Mouse (Mus musculus) forebrain, embryonic 13.5 days (tissue): Measurements from ENCODE around the gene Arl15. TPM values are rescaled to one million over a fixed set of nuclear protein-coding genes. Genes with fewer than 3 reads are reported as not detected.

ENCODE experiments used
- ATAC-seq: fragments of 200-750 bp; cut with Nextera tagmentation; 2 replicates; pipeline ENCODE4 v1.8.0; 2017
- H3K27ac ChIP-seq: fragments of 300-500 bp; sonication (generic); 2 replicates; pipeline ENCODE4 v1.5.1; 2015; ENCODE audit warnings: inconsistent platforms, mild to moderate bottlenecking, moderate library complexity
- H3K27me3 ChIP-seq: fragments of 300-500 bp; sonication (generic); 2 replicates; pipeline ENCODE4 v1.6.1; 2015; ENCODE audit warnings: mild to moderate bottlenecking, inconsistent platforms
- H3K36me3 ChIP-seq: fragments of 300-500 bp; sonication (generic); 2 replicates; pipeline ENCODE4 v1.6.1; 2015; ENCODE audit warnings: mild to moderate bottlenecking, inconsistent platforms; ENCODE audit not compliant: poor library complexity, severe bottlenecking
- H3K4me1 ChIP-seq: fragments of 300-500 bp; sonication (generic); 2 replicates; pipeline ENCODE4 v1.6.1; 2015; ENCODE audit warnings: inconsistent platforms
- H3K4me2 ChIP-seq: fragments of 300-500 bp; sonication (generic); 2 replicates; pipeline ENCODE4 v1.6.1; 2015; ENCODE audit warnings: inconsistent platforms, mild to moderate bottlenecking, moderate library complexity
- H3K4me3 ChIP-seq: fragments of 300-500 bp; sonication (generic); 2 replicates; pipeline ENCODE4 v1.5.1; 2015; ENCODE audit warnings: mild to moderate bottlenecking, inconsistent platforms
- H3K9ac ChIP-seq: fragments of 300-500 bp; sonication (generic); 2 replicates; pipeline ENCODE4 v1.6.1; 2015; ENCODE audit warnings: mild to moderate bottlenecking, inconsistent platforms
- H3K9me3 ChIP-seq: fragments of 300-500 bp; sonication (generic); replicated peaks from 2 replicates; pipeline ENCODE4 v1.6.1; 2016; ENCODE audit warnings: inconsistent platforms
- WGBS: fragments of 180-500 bp; shearing (Covaris S2); methylation state at CpG from one replicate; pipeline ENCODE4 v1.1.7; 2015; 5-methylcytosine and 5-hydroxymethylcytosine counted together
- polyA plus RNA-seq: library from polyadenylated mRNA; unstranded; fragments of >200 nt; fragmentation: Nextera tagmentation; extraction: Ambion mirVana; gene quantifications from 2 replicates; pipeline ENCODE4 v1.2.1, GENCODE M21; 2015

Arl15 gene
- polyA plus RNA-seq, 1 experiment from 2014 or later: 17.8 TPM

DNA sequence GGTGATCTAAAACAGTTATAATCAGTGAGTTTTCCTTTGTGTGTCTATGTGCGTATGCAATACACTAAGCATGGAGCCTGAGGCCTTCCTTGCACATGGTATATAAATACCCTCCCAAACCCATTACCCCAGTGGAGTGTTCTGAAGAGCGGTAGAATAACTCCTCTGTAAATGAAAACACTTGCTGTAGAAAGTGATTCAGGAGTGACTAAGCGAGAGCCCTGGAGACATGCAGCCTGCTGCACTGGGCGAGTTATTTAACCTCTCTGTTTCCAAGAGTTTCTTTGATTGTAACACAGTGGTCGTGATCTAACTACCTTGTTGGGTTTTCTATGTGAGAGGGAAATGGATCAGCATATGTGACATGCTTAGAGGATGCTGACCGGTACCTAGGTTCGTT, 266.9 kb downstream of the Arl15 start:
- Histone ChIP-seq H3K4me2 (no peak overlapping the region), H3K27ac (no peak overlapping the region), H3K9ac (no peak overlapping the region), H3K27me3 (no peaks in the 10 kb centered on the region), H3K4me3 (no peak overlapping the region), H3K9me3 (no peaks in the 10 kb centered on the region), H3K36me3 (no peaks in the 10 kb centered on the region), H3K4me1 (no peaks in the 10 kb centered on the region)
- ATAC-seq: no peak
- WGBS: 92% methylated on average over 7 of the region's 7 CpGs

DNA sequence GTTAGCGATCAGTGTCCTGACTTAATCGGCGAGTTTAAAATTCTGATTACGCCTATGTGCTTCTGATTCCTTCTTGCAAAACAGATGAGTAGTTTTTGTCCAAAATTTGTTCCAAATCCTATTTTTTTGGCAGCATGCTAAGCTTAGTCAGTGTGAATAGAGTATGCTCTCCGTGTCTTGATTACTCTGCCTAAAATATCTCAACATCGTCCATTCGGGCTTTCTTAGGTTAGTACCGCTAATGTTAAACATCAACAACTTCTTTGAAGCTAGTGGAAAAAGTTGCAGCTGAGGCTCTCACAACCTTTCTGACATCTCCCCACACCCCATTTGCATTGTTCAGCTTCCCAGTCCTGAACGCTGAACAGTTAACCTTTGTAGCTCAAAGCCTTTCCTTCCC, 269.8 kb downstream of the Arl15 start:
- ATAC-seq: no peak

DNA sequence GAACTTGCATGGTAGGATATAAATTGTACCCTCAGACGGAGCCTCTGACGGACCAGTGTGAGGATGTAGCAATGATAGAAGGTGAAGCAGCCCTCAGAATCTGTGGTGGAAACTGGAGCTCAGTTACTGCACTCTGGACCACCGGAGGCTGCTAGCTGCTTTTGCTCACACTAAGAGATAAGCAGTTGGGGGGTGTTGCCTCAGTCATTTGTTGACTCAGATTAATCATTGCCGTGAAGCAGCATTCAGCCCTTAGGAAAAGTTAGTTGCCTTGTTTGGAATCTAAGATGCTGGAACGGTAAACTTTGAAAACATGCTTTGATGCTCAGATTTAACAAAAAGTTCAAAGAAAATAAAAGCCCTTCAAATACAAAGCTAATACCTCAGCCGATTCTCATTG, 270.7 kb downstream of the Arl15 start:
- WGBS: 64% methylated on average over 6 of the region's 6 CpGs
- H3K9ac ChIP-seq: no peak overlapping the region
- no peak for ATAC-seq
- H3K9me3 ChIP-seq: no peaks in the 10 kb centered on the region
- no peaks in the 10 kb centered on the region for H3K27me3 ChIP-seq
- no peaks in the 10 kb centered on the region for H3K36me3 ChIP-seq
- H3K4me3 ChIP-seq: no peak overlapping the region
- no peaks in the 10 kb centered on the region for H3K4me1 ChIP-seq
- H3K4me2 ChIP-seq: no peak overlapping the region
- no peak overlapping the region for H3K27ac ChIP-seq

More for the DNA sequence above, 269.8 kb downstream of the Arl15 start:
- no peaks in the 10 kb centered on the region for H3K36me3 ChIP-seq
- WGBS: 91% methylated on average over 9 of the region's 9 CpGs
- H3K27ac ChIP-seq: no peak overlapping the region
- no peak overlapping the region for H3K4me3 ChIP-seq
- no peaks in the 10 kb centered on the region for H3K27me3 ChIP-seq
- no peak overlapping the region for H3K9ac ChIP-seq
- H3K9me3 ChIP-seq: no peaks in the 10 kb centered on the region
- H3K4me2 ChIP-seq: no peak overlapping the region
- no peaks in the 10 kb centered on the region for H3K4me1 ChIP-seq

DNA sequence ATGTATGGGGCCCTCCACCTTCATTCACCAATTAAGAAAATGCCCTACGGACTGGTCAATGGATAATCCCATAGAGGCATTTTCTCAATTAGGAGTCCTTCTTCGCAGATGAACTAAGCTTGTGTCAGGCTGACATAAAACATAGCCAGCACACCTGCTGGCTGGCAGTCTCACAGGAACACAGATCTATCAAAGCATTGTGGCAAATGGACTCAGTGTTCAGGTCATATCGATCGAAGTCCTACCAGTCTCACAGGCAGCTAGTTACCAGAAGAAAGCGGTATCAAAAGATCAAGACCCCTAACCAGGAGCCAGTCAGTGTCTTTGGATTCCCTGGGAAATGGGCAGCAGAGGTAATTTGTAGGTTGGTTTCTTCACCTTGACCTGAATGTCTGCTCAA, 274.1 kb downstream of the Arl15 start:
- 70% methylated on average over 5 of the region's 5 CpGs for WGBS
- H3K4me1 ChIP-seq: no peaks in the 10 kb centered on the region
- H3K27ac ChIP-seq: no peak overlapping the region
- H3K9me3 ChIP-seq: no peaks in the 10 kb centered on the region
- no peak for ATAC-seq
- no peaks in the 10 kb centered on the region for H3K36me3 ChIP-seq
- no peaks in the 10 kb centered on the region for H3K27me3 ChIP-seq
- H3K9ac ChIP-seq: no peak overlapping the region
- H3K4me2 ChIP-seq: no peak overlapping the region
- H3K4me3 ChIP-seq: no peak overlapping the region

DNA sequence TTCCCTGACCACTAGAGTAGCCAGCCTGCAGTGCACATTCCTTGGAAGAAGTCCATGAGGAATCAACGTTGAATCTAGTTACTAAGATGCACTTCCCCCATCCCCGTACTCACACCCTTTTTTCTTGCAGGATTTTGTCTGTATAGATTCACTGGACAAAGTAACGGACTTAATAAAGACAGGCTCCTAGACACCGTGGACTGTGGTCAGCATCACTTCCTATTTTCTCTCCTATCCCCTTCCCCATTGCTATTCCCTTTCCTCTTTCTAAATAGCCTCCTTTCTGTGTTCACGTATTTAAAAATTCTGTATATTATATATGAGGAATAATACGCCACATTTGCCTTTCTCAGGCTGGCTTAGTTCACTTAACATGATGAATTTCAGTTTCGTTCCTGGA, 277.1 kb downstream of the Arl15 start:
- no peaks in the 10 kb centered on the region for H3K27me3 ChIP-seq
- no peak overlapping the region for H3K4me3 ChIP-seq
- no peak overlapping the region for H3K27ac ChIP-seq
- WGBS: 92% methylated on average over 7 of the region's 7 CpGs
- no peak overlapping the region for H3K9ac ChIP-seq
- H3K9me3 ChIP-seq: no peaks in the 10 kb centered on the region
- ATAC-seq: no peak
- H3K36me3 ChIP-seq: no peaks in the 10 kb centered on the region
- H3K4me1 ChIP-seq: peaks cover 3% of the 10 kb centered on the region; the same call in 1 of the 2 replicates
- no peak overlapping the region for H3K4me2 ChIP-seq

DNA sequence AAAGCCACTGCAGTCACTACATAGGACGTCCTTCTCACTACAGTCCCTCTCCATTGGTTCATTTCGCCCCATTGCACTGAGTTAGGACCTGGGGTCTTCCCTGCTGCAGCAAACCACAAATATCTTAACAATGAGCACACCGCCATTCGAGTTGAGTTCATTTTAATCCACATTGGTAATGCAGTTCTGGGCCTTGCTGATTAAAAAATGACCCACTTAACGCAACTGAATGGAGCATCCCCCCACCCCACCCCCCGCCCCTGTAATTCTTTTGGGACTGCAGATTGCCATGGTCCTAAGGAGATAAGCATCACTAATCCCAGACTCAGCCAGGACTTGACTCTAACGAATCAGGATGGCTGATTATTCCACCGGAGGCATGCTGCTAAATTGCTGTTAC, 280.2 kb downstream of the Arl15 start:
- no peak overlapping the region for H3K9ac ChIP-seq
- 14% methylated on average over 8 of the region's 8 CpGs for WGBS
- no peak for ATAC-seq

DNA sequence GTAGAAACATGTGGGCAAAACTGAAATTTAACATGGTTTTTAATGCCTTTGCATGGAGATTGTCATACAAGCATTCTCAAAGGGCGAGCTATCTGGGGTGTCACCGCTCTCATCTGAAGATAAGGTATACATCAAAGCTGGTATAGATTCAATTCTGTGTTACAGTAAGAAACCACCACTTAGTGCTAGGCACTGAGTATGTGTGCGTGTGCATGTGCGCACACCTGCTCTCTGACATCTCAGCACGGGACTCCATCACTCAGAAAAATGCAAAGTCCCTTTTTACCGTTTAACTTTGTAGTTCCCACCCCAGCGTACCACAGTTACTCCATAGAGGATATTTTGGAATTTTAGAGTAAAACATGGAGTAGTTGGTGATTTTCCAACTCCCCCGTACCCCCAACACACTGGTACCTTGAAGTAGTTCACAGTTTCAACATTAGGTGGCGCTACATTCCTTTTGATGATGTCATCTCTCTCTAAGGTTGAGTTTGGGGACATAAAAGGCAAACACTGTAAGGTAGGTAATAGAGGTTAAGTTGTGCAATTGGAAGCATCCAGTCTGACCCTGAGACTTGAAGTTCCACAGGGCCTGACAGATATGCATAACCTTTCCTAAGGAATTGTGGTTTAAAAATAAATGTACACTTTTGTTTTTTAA, 281.5 kb downstream of the Arl15 start:
- H3K4me2 ChIP-seq: no peak overlapping the region
- H3K27me3 ChIP-seq: no peaks in the 10 kb centered on the region
- no peak overlapping the region for H3K4me3 ChIP-seq
- no peaks in the 10 kb centered on the region for H3K9me3 ChIP-seq
- 74% methylated on average over 9 of the region's 9 CpGs for WGBS
- peaks cover 18% of the 10 kb centered on the region for H3K4me1 ChIP-seq
- H3K9ac ChIP-seq: no peak overlapping the region
- no peak overlapping the region for H3K27ac ChIP-seq
- ATAC-seq: peak; percentile 38; the same call in 1 of the 2 replicates
- no peaks in the 10 kb centered on the region for H3K36me3 ChIP-seq

More for the DNA sequence above, 280.2 kb downstream of the Arl15 start:
- H3K27me3 ChIP-seq: no peaks in the 10 kb centered on the region
- H3K27ac ChIP-seq: no peak overlapping the region
- no peak overlapping the region for H3K4me3 ChIP-seq
- no peaks in the 10 kb centered on the region for H3K9me3 ChIP-seq
- H3K4me1 ChIP-seq: peaks cover 18% of the 10 kb centered on the region
- no peak overlapping the region for H3K4me2 ChIP-seq
- H3K36me3 ChIP-seq: no peaks in the 10 kb centered on the region

DNA sequence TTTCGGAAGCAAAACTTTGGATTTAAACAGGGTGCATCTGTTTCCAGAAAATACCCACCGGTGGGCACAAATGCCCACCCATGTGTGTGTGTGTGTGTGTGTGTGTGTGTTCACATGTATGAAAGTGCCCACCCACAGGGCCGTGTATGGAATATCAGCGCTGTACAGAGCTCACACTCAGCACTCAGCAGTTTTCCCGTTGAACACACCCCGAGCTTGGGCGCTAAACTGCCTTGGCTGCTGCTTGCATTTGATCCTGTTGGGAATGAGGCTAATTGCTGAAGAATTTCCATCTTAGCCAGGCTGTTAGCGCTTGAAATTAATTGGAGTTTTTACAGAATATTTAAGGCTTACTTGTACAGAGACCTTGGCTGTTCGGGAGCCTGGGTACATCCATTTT, 282.9 kb downstream of the Arl15 start:
- Histone ChIP-seq H3K9me3 (no peaks in the 10 kb centered on the region), H3K27ac (no peak overlapping the region), H3K27me3 (no peaks in the 10 kb centered on the region), H3K4me1 (peaks cover 18% of the 10 kb centered on the region), H3K4me3 (no peak overlapping the region), H3K4me2 (peak overlapping the region; percentile 19; the same call in 1 of the 2 replicates), H3K36me3 (no peaks in the 10 kb centered on the region), H3K9ac (no peak overlapping the region)
- ATAC-seq: peak; percentile 80
- 52% methylated on average over 9 of the region's 9 CpGs for WGBS

DNA sequence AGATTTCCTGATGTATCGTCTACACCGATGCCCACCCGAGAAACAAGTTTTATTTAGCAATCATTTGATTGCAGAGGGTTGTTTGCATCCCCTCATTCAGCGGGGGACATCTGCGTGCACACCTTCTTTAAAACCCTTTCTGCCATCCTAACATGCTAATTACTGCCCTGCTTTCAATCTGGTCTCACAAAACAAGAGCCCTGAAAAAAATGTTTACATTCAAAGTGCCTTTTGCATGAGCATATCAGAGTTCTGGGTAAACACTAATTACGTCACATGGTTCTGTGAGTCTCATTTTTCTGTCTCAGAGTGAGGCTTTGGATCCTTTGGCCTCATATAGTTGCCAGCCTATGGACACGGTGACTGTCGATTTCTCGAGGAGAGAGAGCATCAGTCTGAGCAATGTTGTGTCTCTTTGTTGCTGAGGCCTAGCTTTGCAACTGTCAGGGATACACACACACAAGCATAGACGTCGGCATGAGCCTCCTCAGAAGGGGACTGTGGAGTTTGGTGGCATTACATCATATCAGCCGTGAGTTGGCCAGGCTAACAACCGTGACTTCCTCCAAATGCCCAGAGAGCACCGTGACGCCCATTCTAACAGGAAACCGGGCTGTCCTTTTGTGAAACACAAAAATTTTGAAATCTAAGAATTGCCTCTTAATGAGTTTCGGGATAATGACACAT, 283.4 kb downstream of the Arl15 start:
- WGBS: 33% methylated on average over 17 of the region's 17 CpGs
- H3K27ac ChIP-seq: no peak overlapping the region

DNA sequence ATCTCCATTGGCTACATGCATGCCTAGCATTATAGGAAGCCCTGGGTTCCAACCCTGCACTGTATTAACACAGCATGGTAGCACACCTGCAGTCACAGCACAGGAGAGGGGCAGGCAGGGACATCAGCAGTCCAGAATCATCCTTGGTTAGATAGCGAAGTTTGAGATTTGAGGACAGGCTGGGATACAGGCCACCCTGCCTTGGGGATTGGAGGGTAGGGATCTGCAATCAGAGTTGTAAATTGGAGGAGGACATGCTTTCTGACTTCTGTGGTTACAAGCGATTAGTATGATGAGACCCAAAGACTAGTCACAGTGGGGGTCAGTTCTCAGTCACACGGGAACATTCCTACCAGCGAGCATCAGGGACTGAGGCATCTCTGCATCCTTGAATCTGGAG, 284.5 kb downstream of the Arl15 start:
- H3K27ac ChIP-seq: no peak overlapping the region
- H3K4me2 ChIP-seq: no peak overlapping the region
- WGBS: 83% methylated on average over 4 of the region's 4 CpGs
- H3K27me3 ChIP-seq: no peaks in the 10 kb centered on the region
- no peak overlapping the region for H3K4me3 ChIP-seq
- H3K4me1 ChIP-seq: peaks cover 18% of the 10 kb centered on the region
- H3K9ac ChIP-seq: no peak overlapping the region
- no peaks in the 10 kb centered on the region for H3K36me3 ChIP-seq
- ATAC-seq: no peak
- H3K9me3 ChIP-seq: no peaks in the 10 kb centered on the region

More for the DNA sequence above, 283.4 kb downstream of the Arl15 start:
- Histone ChIP-seq H3K4me2 (peak overlapping the region; percentile 19), H3K4me1 (peaks cover 18% of the 10 kb centered on the region), H3K4me3 (no peak overlapping the region), H3K36me3 (no peaks in the 10 kb centered on the region), H3K27me3 (no peaks in the 10 kb centered on the region), H3K9me3 (no peaks in the 10 kb centered on the region), H3K9ac (0 out of 2 replicates have a peak overlapping the region, but pooled peaks have one; percentile 13)
- ATAC-seq: peak; percentile 65

DNA sequence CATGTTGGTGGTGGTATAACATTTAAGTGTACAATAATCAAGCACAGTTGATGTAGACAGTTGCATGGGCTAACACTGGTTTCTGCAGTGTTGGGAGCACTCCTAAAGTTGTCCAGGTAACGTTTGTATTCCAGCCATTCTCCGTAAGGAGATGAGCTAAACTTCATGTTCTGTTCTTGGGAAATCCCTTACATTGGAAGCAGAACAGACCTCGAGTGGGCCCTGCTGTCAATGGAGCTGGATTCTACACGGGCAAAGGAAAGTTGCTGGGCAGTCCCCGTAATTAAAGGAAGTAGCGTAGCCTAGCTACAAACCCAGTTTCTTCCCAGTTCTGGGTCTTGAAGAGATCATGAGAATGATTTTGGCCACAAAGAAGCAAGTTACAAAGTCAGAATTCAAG, 285.4 kb downstream of the Arl15 start:
- H3K4me3 ChIP-seq: no peak overlapping the region
- 90% methylated on average over 6 of the region's 6 CpGs for WGBS
- ATAC-seq: no peak

DNA sequence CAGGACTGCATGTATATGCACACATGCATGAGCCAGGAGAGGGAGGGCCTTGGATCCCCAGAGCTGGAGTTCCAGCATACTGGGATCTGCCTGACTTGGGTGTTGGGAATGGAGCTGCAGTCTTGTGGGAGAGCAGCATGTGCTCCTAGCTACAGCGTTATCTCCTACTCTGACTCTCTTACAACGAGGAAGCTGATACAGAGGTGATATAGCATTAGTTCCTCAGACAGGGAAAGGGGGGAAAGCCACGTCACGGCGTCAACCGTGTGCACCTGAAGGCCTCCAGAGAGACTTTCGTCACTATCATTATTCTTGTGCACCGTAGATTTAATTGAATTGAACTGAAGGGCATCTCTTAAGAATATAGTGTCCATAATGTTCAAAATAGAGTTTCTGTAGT, 286.2 kb downstream of the Arl15 start:
- Histone ChIP-seq H3K27me3 (no peaks in the 10 kb centered on the region), H3K4me1 (peaks cover 15% of the 10 kb centered on the region), H3K4me3 (no peak overlapping the region), H3K27ac (no peak overlapping the region), H3K4me2 (no peak overlapping the region), H3K9ac (no peak overlapping the region), H3K9me3 (no peaks in the 10 kb centered on the region), H3K36me3 (no peaks in the 10 kb centered on the region)
- 94% methylated on average over 8 of the region's 8 CpGs for WGBS
- no peak for ATAC-seq

More for the DNA sequence above, 285.4 kb downstream of the Arl15 start:
- H3K9me3 ChIP-seq: no peaks in the 10 kb centered on the region
- no peaks in the 10 kb centered on the region for H3K36me3 ChIP-seq
- H3K27ac ChIP-seq: no peak overlapping the region
- H3K27me3 ChIP-seq: no peaks in the 10 kb centered on the region
- H3K9ac ChIP-seq: no peak overlapping the region
- no peak overlapping the region for H3K4me2 ChIP-seq
- peaks cover 15% of the 10 kb centered on the region for H3K4me1 ChIP-seq
